Mouse (Mus musculus): ENCODE measurements at regions not wholly inside any gene's neighbourhood (a gene's known extent, or its start where the extent isn't known, plus 50 kb on each side); places are given as distances from the start of the nearest gene placed in this dataset.

DNA sequence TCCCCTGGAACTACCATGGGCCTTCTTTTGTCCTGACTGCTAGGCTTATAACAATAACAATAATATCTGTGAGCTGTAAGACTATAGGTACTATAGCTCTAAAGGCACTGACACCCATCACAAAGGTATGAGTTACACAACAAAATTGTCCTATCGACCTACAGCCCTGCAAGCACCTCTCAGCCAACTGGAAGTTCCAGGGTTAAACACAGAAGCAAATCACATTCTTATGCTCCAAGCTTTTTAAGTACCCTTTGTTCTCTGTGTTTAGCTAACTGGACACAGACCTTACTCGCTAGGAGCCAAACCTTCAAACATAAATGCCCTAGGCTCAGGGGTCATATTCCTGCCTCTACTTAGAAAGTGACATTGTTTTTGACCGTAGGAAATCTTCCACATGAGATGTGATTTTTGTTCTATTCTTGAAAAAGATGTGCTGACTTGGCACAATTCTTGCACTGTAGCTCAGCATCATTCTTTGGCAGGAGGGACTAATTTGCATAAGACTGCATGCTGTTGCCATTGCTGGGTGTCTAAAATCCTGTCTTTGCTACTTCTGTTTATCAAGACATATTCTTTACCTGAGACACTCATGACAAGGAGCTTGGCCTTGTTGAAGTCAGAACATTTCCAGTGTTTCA is 66.8 kb upstream of the Tbl1x start:
- no peak for DNase-seq

- DNase-seq: no peak
Measured at GRCm38 (mm10) chrX:77446755-77447154, 64.1 kb upstream of the Tbl1x start.

DNA sequence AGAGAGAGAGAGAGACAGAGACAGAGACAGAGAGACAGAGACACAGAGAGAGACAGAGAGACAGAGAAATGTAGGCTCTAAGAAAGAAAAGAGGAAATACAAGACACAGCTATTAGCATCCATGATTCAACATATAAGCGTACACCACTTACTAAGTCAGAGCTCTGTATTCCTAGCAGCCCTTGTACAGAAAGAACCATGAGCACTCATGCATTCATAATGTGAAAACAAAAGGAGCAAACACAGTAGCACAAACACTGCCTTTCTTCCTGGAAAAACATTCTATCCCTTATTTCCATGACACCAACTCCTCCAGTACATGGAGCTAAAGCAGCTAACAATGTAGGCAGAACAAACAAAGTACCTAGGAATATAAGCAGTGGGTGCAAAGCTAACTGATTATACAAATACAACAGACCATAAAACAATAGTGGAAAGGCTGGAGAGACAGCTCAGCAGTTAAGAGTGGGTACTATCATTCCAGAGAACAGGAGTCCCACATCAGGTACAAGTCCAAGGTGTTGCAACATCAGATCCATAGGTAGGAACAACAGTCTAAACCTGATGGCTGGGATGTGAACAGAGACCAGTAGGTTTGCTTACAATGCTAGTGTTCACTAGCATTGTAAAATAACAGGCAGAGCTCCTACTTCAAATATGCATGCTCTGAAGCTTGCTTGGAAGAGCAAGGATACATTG is 58.7 kb upstream of the Tbl1x start:
- no peak for DNase-seq

Data from embryo, embryonic 11 days (tissue).